Mouse (Mus musculus): ENCODE data around the gene Prr22. TPM values are rescaled to one million over a fixed set of nuclear protein-coding genes. Genes with fewer than 3 reads are reported as not detected.

Gene Prr22
- polyA plus RNA-seq, 1 experiment: not detected

GRCm38 (mm10) chr17:56819694-56820111 lies 49.7 kb downstream of the Prr22 start:
- H3K4me1 ChIP-seq (ENCODE audit: control insufficient read depth, insufficient read depth, low read length): no peaks in the 10 kb centered on the region
- no peak overlapping the region for H3K27ac ChIP-seq (ENCODE audit: insufficient read depth, low read length)
- no peak for TF ChIP-seq CTCF (IDR thresholded peaks at IDR 0.05; ENCODE audit: borderline replicate concordance, insufficient read depth, low read length)
- no peak for TF ChIP-seq POLR2A (IDR thresholded peaks at IDR 0.05; ENCODE audit: low read depth, low read length)
- no peak overlapping the region for H3K4me3 ChIP-seq (ENCODE audit: insufficient read depth, low read length)

Other genes starting within 250 kb of the Prr22 start
- gene Gm20219, start 215.9 kb upstream of the Prr22 start, polyA plus RNA-seq (2011; ENCODE audit: insufficient read length, low read depth, missing spikeins): 0.38 and 0.54 TPM in 2 replicates
- 58.1 and 60.9 TPM in 2 replicates for gene Safb2, start 185.7 kb upstream of the Prr22 start, polyA plus RNA-seq (2011; ENCODE audit: insufficient read length, low read depth, missing spikeins)
- gene Safb, start 185.4 kb upstream of the Prr22 start, polyA plus RNA-seq (2011; ENCODE audit: insufficient read length, low read depth, missing spikeins): 67.2 and 76.1 TPM in 2 replicates
- 134 and 146 TPM in 2 replicates for gene 2410015M20Rik, start 160.5 kb upstream of the Prr22 start, polyA plus RNA-seq (2011; ENCODE audit: insufficient read length, low read depth, missing spikeins)
- 200 and 331 TPM in 2 replicates for gene Rpl36, start 156.8 kb upstream of the Prr22 start, polyA plus RNA-seq (2011; ENCODE audit: insufficient read length, low read depth, missing spikeins)
- 84.6 and 91.7 TPM in 2 replicates for gene Lonp1, start 143.4 kb upstream of the Prr22 start, polyA plus RNA-seq (2011; ENCODE audit: insufficient read length, low read depth, missing spikeins)
- 0.38 and 0.56 TPM in 2 replicates for gene Catsperd, start 142.1 kb upstream of the Prr22 start, polyA plus RNA-seq (2011; ENCODE audit: insufficient read length, low read depth, missing spikeins)
- 42.3 and 45.7 TPM in 2 replicates for gene Ranbp3, start 97.0 kb upstream of the Prr22 start, polyA plus RNA-seq (2011; ENCODE audit: insufficient read length, low read depth, missing spikeins)
- 114 and 127 TPM in 2 replicates for gene Ndufa11, start 52.5 kb upstream of the Prr22 start, polyA plus RNA-seq (2011; ENCODE audit: insufficient read length, low read depth, missing spikeins)
- 15.0 and 15.1 TPM in 2 replicates for gene Vmac, start 52.2 kb upstream of the Prr22 start, polyA plus RNA-seq (2011; ENCODE audit: insufficient read length, low read depth, missing spikeins)
- gene Nrtn, start 12.7 kb upstream of the Prr22 start, polyA plus RNA-seq (2011; ENCODE audit: insufficient read length, low read depth, missing spikeins): not detected in 2 replicates
- 17.4 and 17.6 TPM in 2 replicates for gene Dus3l, start 5.5 kb upstream of the Prr22 start, polyA plus RNA-seq (2011; ENCODE audit: insufficient read length, low read depth, missing spikeins)
- 0.70 and 0.86 TPM in 2 replicates for gene Rfx2, start 60.8 kb downstream of the Prr22 start, polyA plus RNA-seq (2011; ENCODE audit: insufficient read length, low read depth, missing spikeins)
- not detected in 2 replicates for gene Acsbg2, start 104.2 kb downstream of the Prr22 start, polyA plus RNA-seq (2011; ENCODE audit: insufficient read length, low read depth, missing spikeins)
- gene 1700061G19Rik, start 105.2 kb downstream of the Prr22 start, polyA plus RNA-seq (2011; ENCODE audit: insufficient read length, low read depth, missing spikeins): not detected in 2 replicates
- 32.8 and 33.6 TPM in 2 replicates for gene Mllt1, start 165.2 kb downstream of the Prr22 start, polyA plus RNA-seq (2011; ENCODE audit: insufficient read length, low read depth, missing spikeins)
- gene Acer1, start 211.9 kb downstream of the Prr22 start, polyA plus RNA-seq (2011; ENCODE audit: insufficient read length, low read depth, missing spikeins): not detected in 2 replicates
- 46.5 and 49.5 TPM in 2 replicates for gene Clpp, start 220.1 kb downstream of the Prr22 start, polyA plus RNA-seq (2011; ENCODE audit: insufficient read length, low read depth, missing spikeins)
- 8.2 and 8.6 TPM in 2 replicates for gene Alkbh7, start 227.1 kb downstream of the Prr22 start, polyA plus RNA-seq (2011; ENCODE audit: insufficient read length, low read depth, missing spikeins)
- not detected in 2 replicates for gene Pspn, start 229.8 kb downstream of the Prr22 start, polyA plus RNA-seq (2011; ENCODE audit: insufficient read length, low read depth, missing spikeins)
- gene Gtf2f1, start 241.0 kb downstream of the Prr22 start, polyA plus RNA-seq (2011; ENCODE audit: insufficient read length, low read depth, missing spikeins): 49.7 and 62.1 TPM in 2 replicates
- gene Gm17949, start 241.2 kb downstream of the Prr22 start, polyA plus RNA-seq (2011; ENCODE audit: insufficient read length, low read depth, missing spikeins): not detected in 2 replicates